ENCODE assay signal across 6 mouse cellular contexts in the genomic region with DNA sequence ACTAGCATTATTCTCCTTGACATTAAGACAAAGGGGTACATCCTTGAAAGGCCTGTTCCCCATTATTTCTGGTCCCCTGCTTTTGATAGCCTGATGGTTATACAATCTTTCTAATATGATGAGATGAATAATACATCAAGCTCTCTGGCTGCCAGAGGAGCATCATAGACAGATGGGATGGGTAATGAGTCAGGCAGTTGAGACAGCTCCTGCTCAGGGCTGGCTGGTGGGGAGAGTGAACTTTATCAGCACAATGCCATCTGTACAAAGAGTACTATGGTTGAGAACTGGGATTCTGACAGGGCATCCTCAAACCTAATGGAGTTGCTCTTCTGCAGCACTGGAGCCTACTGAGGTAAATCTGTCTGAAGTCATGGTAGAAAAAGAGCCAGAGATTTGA.
"Had no signal": no experiment of that assay in that cellular context is flagged by ENCODE, and none has a peak within 500 bp of the region (broad histone marks: within the 10 kb centered on the region; RNA-seq: fewer than 3 reads in every experiment).

No protein-coding gene starts in this region.

- DNase-seq: kidney, adult 2 months; kidney, postnatal 14 days; lung, embryonic 14.5 days; lung, postnatal 14 days; right cerebral cortex, postnatal 14 days; thymus, postnatal 25 days had no signal
